Mouse (Mus musculus) myocyte (in vitro differentiated cells): ENCODE results near the gene Atp8b4. TPM values are rescaled to one million over a fixed set of nuclear protein-coding genes. Genes with fewer than 3 reads are reported as not detected.
A peak's percentile ranks its signal among the peaks of the same experiment; 100 is the strongest.

Experiments
- H3K27me3 ChIP-seq: one replicate; pipeline ENCODE4 v1.6.1; 2011; ENCODE audit not compliant: control insufficient read depth, insufficient read depth, insufficient read length
- H3K36me3 ChIP-seq: one replicate; pipeline ENCODE4 v1.6.1; 2011; ENCODE audit not compliant: control insufficient read depth, insufficient read depth
- H3K4me2 ChIP-seq: one replicate; pipeline ENCODE4 v1.6.1; 2011; ENCODE audit warnings: low read depth, control low read depth
- H3K4me3 ChIP-seq: one replicate; pipeline ENCODE4 v1.5.1; 2011; ENCODE audit warnings: mild to moderate bottlenecking, control low read depth, moderate library complexity
- H3K79me2 ChIP-seq: one replicate; pipeline ENCODE4 v1.6.1; 2011; ENCODE audit not compliant: control insufficient read depth, insufficient read depth
- H3ac ChIP-seq: one replicate; pipeline ENCODE4 v1.6.1; 2011; ENCODE audit not compliant: control insufficient read depth, insufficient read length
- CEBPB ChIP-seq: IDR thresholded peaks from 2 replicates; pipeline ENCODE4 v1.6.1; 2011; ENCODE audit warnings: mild to moderate bottlenecking, moderate library complexity; ENCODE audit not compliant: poor library complexity, insufficient read depth, severe bottlenecking
- E2F4 ChIP-seq: IDR thresholded peaks from one replicate; pipeline ENCODE4 v1.6.1; 2011; ENCODE audit warnings: mild to moderate bottlenecking, control low read depth, moderate library complexity; ENCODE audit not compliant: insufficient read depth
- MAX ChIP-seq: IDR thresholded peaks from one replicate; pipeline ENCODE4 v1.6.1; 2011; ENCODE audit warnings: low read depth, mild to moderate bottlenecking, control low read depth
- MYOD1 ChIP-seq, 3 experiments: IDR thresholded peaks; one replicate each; pipeline ENCODE4 v1.6.1; 2011; ENCODE audit warnings: control low read depth in 2 of 3, low read depth in 2 of 3, mild to moderate bottlenecking in 2 of 3, moderate library complexity in 1 of 3; ENCODE audit not compliant: insufficient read length in 2 of 3, control insufficient read depth in 1 of 3
- MYOG ChIP-seq, 3 experiments: IDR thresholded peaks; one replicate each; pipeline ENCODE4 v1.6.1; 2011; ENCODE audit warnings: control low read depth in 2 of 3, low read depth in 2 of 3, mild to moderate bottlenecking in 2 of 3; ENCODE audit not compliant: insufficient read length in 2 of 3, control insufficient read depth in 1 of 3, insufficient read depth in 1 of 3
- POLR2A ChIP-seq: IDR thresholded peaks from one replicate; pipeline ENCODE4 v1.6.1; 2011; ENCODE audit warnings: low read depth, mild to moderate bottlenecking, control low read depth, moderate library complexity; ENCODE audit not compliant: insufficient read length
- POLR2AphosphoS2 ChIP-seq: IDR thresholded peaks from one replicate; pipeline ENCODE4 v1.6.1; 2011; ENCODE audit warnings: low read depth, control low read depth; ENCODE audit not compliant: insufficient read length
- REST ChIP-seq: IDR thresholded peaks from one replicate; pipeline ENCODE4 v1.6.1; 2011; ENCODE audit warnings: mild to moderate bottlenecking, control low read depth, moderate library complexity; ENCODE audit not compliant: insufficient read depth, insufficient read length
- SRF ChIP-seq: IDR thresholded peaks from one replicate; pipeline ENCODE4 v1.6.1; 2011; ENCODE audit warnings: low read depth; ENCODE audit not compliant: control insufficient read depth, insufficient read length
- TCF12 ChIP-seq: IDR thresholded peaks from one replicate; pipeline ENCODE4 v1.6.1; 2011; ENCODE audit warnings: mild to moderate bottlenecking, control low read depth; ENCODE audit not compliant: poor library complexity, insufficient read depth, severe bottlenecking
- TCF3 ChIP-seq: IDR thresholded peaks from one replicate; pipeline ENCODE4 v1.6.1; 2011; ENCODE audit warnings: low read depth, control low read depth; ENCODE audit not compliant: insufficient read length
- USF1 ChIP-seq: IDR thresholded peaks from one replicate; pipeline ENCODE4 v1.6.1; 2011; ENCODE audit warnings: low read depth, mild to moderate bottlenecking, control low read depth, moderate library complexity
- polyA plus RNA-seq: library from polyadenylated mRNA; unstranded; fragments of >200 nt; fragmentation: generic; extraction: Trizol; gene quantifications from one replicate; pipeline ENCODE4 v1.2.1, GENCODE M21; 2012; ENCODE audit warnings: missing spikeins

Gene Atp8b4
- polyA plus RNA-seq, 1 experiment = 0.01 TPM

DNA sequence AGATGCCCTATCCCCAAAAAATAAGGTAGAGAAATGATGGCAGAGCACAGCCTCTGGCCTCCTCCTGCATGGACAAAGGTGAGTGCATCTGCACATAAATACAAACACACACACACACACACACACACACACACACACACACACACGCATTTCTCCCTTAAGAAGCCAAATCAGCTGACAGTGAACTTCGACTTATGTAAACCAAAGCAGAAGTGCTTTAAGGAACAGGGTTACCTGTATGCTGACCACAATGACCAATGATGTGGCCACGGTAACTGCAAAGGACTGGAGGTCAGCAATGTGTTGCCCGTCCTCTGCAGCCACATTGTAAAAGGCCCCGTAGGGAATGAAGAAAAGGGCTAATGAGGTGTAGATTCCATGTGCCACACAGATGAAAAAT is 163.3 kb downstream of the Atp8b4 start:
- H3K27me3 ChIP-seq = no peaks in the 10 kb centered on the region
- H3K36me3 ChIP-seq = no peaks in the 10 kb centered on the region
- no peak overlapping the region for H3K4me2 ChIP-seq
- TF ChIP-seq MYOG (IDR thresholded peaks at IDR 0.05; ENCODE audit: control insufficient read depth in 1 of 3, insufficient read depth in 1 of 3, insufficient read length in 2 of 3, low read depth in 2 of 3) = no peak
- TF ChIP-seq USF1 = no peak
- no peak for TF ChIP-seq TCF12
- TF ChIP-seq SRF = no peak
- no peak for TF ChIP-seq MAX
- no peak for TF ChIP-seq POLR2A
- TF ChIP-seq CEBPB = no peak
- TF ChIP-seq E2F4 = no peak
- TF ChIP-seq REST = no peak
- no peak for TF ChIP-seq MYOD1 (IDR thresholded peaks at IDR 0.05; ENCODE audit: control insufficient read depth in 1 of 3, insufficient read length in 2 of 3, low read depth in 2 of 3)
- no peak for TF ChIP-seq POLR2AphosphoS2
- TF ChIP-seq TCF3 = no peak
- no peak overlapping the region for H3ac ChIP-seq
- H3K79me2 ChIP-seq = no peaks in the 10 kb centered on the region
- no peak overlapping the region for H3K4me3 ChIP-seq

DNA sequence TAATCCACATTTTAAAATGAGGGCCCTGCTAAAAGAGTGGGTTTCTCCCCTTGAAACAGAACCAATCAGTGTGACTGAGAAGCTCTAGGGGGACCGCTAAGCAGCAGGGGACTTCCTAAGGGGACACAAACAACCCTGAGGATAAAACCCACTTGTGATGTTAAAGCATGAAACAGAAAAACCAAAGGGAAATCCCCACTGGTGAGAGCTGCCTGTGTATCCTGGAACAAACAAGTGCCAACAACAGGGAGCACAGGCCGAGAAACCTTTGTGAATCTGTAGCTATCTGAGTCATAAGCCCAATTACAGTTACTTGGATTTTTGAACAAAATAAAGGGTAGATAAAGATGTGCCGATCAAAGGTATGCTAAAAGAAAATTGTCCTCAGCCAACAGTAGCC is 168.7 kb downstream of the Atp8b4 start:
- TF ChIP-seq SRF (no peak), E2F4 (no peak), TCF3 (no peak), MYOD1 (IDR thresholded peaks at IDR 0.05; ENCODE audit: control insufficient read depth in 1 of 3, insufficient read length in 2 of 3, low read depth in 2 of 3) (no peak), MYOG (IDR thresholded peaks at IDR 0.05; ENCODE audit: control insufficient read depth in 1 of 3, insufficient read depth in 1 of 3, insufficient read length in 2 of 3, low read depth in 2 of 3) (no peak), POLR2AphosphoS2 (no peak), CEBPB (no peak), POLR2A (no peak), REST (no peak), MAX (no peak), USF1 (no peak), TCF12 (no peak)
- Histone ChIP-seq H3K4me2 (no peak overlapping the region), H3ac (no peak overlapping the region), H3K36me3 (no peaks in the 10 kb centered on the region), H3K79me2 (no peaks in the 10 kb centered on the region), H3K27me3 (no peaks in the 10 kb centered on the region), H3K4me3 (no peak overlapping the region)

DNA sequence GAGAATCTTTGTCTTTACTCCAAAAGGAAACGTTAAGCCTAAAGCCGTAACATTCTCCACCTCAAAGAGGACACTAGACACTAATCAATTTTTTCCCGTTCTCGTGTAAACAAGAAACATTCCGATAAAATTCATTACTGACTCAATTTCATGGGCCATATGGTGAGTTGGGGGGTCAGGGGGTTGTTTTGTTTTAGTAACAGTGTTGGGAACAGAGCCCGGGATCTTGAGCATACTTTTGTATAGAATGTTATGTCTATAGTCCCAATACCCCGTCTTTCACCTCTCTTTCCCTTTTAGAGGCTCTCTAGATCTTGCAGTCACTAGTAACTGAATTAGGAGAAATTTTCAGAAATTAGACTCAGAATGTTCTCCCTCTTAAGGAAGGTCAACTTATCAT is 177.3 kb downstream of the Atp8b4 start:
- Histone ChIP-seq H3K36me3 (no peaks in the 10 kb centered on the region), H3K27me3 (no peaks in the 10 kb centered on the region), H3K4me2 (peak overlapping the region; percentile 85), H3K79me2 (no peaks in the 10 kb centered on the region), H3ac (no peak overlapping the region), H3K4me3 (no peak overlapping the region)
- TF ChIP-seq REST (no peak), USF1 (no peak), MYOD1 (IDR thresholded peaks at IDR 0.05; ENCODE audit: control insufficient read depth in 1 of 3, insufficient read length in 2 of 3, low read depth in 2 of 3) (no peak), MYOG (IDR thresholded peaks at IDR 0.05; ENCODE audit: control insufficient read depth in 1 of 3, insufficient read depth in 1 of 3, insufficient read length in 2 of 3, low read depth in 2 of 3) (no peak), POLR2A (no peak), TCF3 (no peak), CEBPB (no peak)

DNA sequence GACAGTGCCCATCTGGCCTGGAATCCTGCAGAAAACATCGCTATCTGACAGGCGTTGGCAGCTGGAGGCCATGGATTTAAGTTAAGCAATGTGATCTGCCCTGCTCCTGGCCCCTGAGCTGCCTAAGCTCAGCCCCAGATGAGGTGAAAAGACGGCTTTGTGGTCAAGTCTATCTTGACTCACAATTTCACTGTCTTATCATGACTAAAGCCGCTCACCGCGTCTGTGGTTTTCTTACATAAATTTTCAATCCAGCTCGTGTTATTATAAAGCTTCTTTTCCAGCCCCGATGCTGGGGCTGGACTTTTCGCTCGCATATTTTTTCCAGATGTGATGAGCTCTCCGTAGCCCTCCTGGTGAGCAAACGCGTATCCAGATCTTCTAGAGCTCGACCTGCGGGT is 177.8 kb downstream of the Atp8b4 start:
- Histone ChIP-seq H3ac (no peak overlapping the region), H3K36me3 (no peaks in the 10 kb centered on the region), H3K4me3 (no peak overlapping the region), H3K4me2 (peak overlapping the region; percentile 85), H3K27me3 (no peaks in the 10 kb centered on the region), H3K79me2 (no peaks in the 10 kb centered on the region)
- TF ChIP-seq USF1 (no peak), TCF12 (peak; percentile 45), TCF3 (peak; percentile 68), MYOG (IDR thresholded peaks at IDR 0.05; ENCODE audit: control insufficient read depth in 1 of 3, insufficient read depth in 1 of 3, insufficient read length in 2 of 3, low read depth in 2 of 3) (peak in 1 of 3 experiments; percentile 35), MYOD1 (IDR thresholded peaks at IDR 0.05; ENCODE audit: control insufficient read depth in 1 of 3, insufficient read length in 2 of 3, low read depth in 2 of 3) (peak; percentile 81 to 99 (median 98)), E2F4 (no peak), POLR2A (no peak), CEBPB (peak; percentile 83), MAX (no peak), POLR2AphosphoS2 (no peak)

GRCm38 (mm10) chr2:126318071-126318470 is 182.4 kb downstream of the Atp8b4 start:
- no peaks in the 10 kb centered on the region for H3K36me3 ChIP-seq
- H3K4me2 ChIP-seq = no peak overlapping the region
- no peak overlapping the region for H3K4me3 ChIP-seq
- TF ChIP-seq E2F4 (no peak), USF1 (no peak), MYOD1 (IDR thresholded peaks at IDR 0.05; ENCODE audit: control insufficient read depth in 1 of 3, insufficient read length in 2 of 3, low read depth in 2 of 3) (no peak), TCF12 (no peak), POLR2A (no peak), MAX (no peak), TCF3 (no peak)
- H3ac ChIP-seq = no peak overlapping the region
- H3K27me3 ChIP-seq = no peaks in the 10 kb centered on the region
- no peaks in the 10 kb centered on the region for H3K79me2 ChIP-seq
